Mouse (Mus musculus): ENCODE measurements around the gene Tspan18.

DNA sequence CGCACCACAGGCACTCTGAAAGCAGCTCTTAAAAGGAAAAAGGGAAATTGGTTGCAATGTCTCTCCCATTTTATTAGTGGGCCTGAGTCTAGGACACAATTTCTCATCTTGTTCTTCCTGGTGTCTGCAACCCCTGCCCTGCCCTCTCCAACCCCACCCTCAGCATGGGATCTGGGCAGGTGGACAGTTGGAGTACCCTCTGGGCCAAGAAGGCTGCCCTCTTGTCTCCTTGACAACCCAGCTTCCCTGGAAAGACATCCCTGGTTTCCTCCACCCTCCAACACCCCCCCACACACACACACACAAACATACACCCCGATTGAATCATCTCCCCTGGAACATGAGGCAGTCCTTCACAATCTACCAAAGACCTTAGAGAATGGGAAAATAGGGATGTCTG lies 158.6 kb downstream of the Tspan18 start:
- TF ChIP-seq POLR2A (IDR thresholded peaks at IDR 0.05; ENCODE audit: insufficient read depth, low read length) = no peak
- no peak for TF ChIP-seq EP300 (IDR thresholded peaks at IDR 0.05; ENCODE audit: insufficient read depth, low read depth, low read length)
- no peak for TF ChIP-seq CTCF (IDR thresholded peaks at IDR 0.05; ENCODE audit: low read depth, low read length)
